Mouse (Mus musculus) intestine, embryonic 16.5 days (tissue): ENCODE data around the gene Wdr78. TPM values are rescaled to one million over a fixed set of nuclear protein-coding genes. Genes with fewer than 3 reads are reported as not detected.

Experiments used
- ATAC-seq: fragments of 200-750 bp; cut with Nextera tagmentation; 2 replicates; pipeline ENCODE4 v1.8.0; 2017; ENCODE audit warnings: moderate TSS enrichment, moderate library complexity
- H3K27ac ChIP-seq: fragments of 300-500 bp; sonication (generic); 2 replicates; pipeline ENCODE4 v1.5.1; 2014; ENCODE audit warnings: mild to moderate bottlenecking, low read length
- H3K27me3 ChIP-seq: fragments of 300-500 bp; sonication (generic); replicated peaks from 2 replicates; pipeline ENCODE4 v1.6.1; 2014; ENCODE audit warnings: low read length, control low read depth, mixed read lengths; ENCODE audit not compliant: control insufficient read depth, insufficient read depth
- H3K36me3 ChIP-seq: fragments of 300-500 bp; sonication (generic); 2 replicates; pipeline ENCODE4 v1.6.1; 2014; ENCODE audit warnings: low read length, control low read depth; ENCODE audit not compliant: control insufficient read depth, insufficient read depth
- H3K4me1 ChIP-seq: fragments of 300-500 bp; sonication (generic); 2 replicates; pipeline ENCODE4 v1.6.1; 2014; ENCODE audit warnings: low read length, control low read depth, mixed read lengths; ENCODE audit not compliant: control insufficient read depth, insufficient read depth
- H3K4me2 ChIP-seq: fragments of 300-500 bp; sonication (generic); 2 replicates; pipeline ENCODE4 v1.6.1; 2014; ENCODE audit warnings: low read depth, low read length, control low read depth
- H3K4me3 ChIP-seq: fragments of 300-500 bp; sonication (generic); 2 replicates; pipeline ENCODE4 v1.5.1; 2014; ENCODE audit warnings: mild to moderate bottlenecking, low read length
- H3K9ac ChIP-seq: fragments of 300-500 bp; sonication (generic); 2 replicates; pipeline ENCODE4 v1.6.1; 2014; ENCODE audit warnings: low read depth, low read length
- H3K9me3 ChIP-seq: fragments of 300-500 bp; sonication (generic); 2 replicates; pipeline ENCODE4 v1.6.1; 2016; ENCODE audit warnings: low read length, control low read depth; ENCODE audit not compliant: control insufficient read depth
- WGBS: fragments of 180-500 bp; shearing (Covaris S2); extraction: QIAGEN DNeasy Blood & Tissue Kit; methylation state at CpG from one replicate; pipeline ENCODE4 v1.1.7; 2014; 5-methylcytosine and 5-hydroxymethylcytosine counted together
- polyA plus RNA-seq: library from polyadenylated mRNA; unstranded; fragments of >200 nt; fragmentation: Nextera tagmentation; extraction: Ambion mirVana; gene quantifications from 2 replicates; pipeline ENCODE4 v1.2.1, GENCODE M21; 2015

Gene Wdr78
- polyA plus RNA-seq, 1 experiment from 2014 or later, result 1.7 TPM

DNA sequence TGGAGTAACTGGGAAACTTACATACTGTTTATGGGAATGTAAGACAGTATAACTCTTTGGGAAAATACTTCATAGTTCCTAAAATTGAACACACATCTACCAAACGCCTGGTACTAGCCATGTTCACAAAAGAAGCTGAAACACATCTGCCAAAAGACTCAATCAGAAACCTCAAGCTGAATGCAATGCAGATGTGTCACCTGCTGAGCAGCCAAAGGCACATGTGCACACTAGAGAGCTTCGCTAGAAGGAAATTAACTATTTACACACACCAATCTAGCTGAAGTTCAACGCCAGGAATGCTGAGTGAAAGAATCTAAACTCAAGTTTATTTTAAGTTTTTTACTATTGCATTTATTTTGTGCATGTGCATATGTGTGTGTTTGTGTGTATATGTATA is 43.7 kb downstream of the Wdr78 start:
- no peaks in the 10 kb centered on the region for H3K27me3 ChIP-seq
- H3K36me3 ChIP-seq, result no peaks in the 10 kb centered on the region
- H3K4me2 ChIP-seq, result no peak overlapping the region
- H3K27ac ChIP-seq, result no peak overlapping the region
- H3K4me3 ChIP-seq, result no peak overlapping the region
- 84% methylated on average over 3 of the region's 3 CpGs for WGBS
- ATAC-seq, result no peak
- H3K4me1 ChIP-seq, result no peaks in the 10 kb centered on the region
- no peaks in the 10 kb centered on the region for H3K9me3 ChIP-seq
- no peak overlapping the region for H3K9ac ChIP-seq

DNA sequence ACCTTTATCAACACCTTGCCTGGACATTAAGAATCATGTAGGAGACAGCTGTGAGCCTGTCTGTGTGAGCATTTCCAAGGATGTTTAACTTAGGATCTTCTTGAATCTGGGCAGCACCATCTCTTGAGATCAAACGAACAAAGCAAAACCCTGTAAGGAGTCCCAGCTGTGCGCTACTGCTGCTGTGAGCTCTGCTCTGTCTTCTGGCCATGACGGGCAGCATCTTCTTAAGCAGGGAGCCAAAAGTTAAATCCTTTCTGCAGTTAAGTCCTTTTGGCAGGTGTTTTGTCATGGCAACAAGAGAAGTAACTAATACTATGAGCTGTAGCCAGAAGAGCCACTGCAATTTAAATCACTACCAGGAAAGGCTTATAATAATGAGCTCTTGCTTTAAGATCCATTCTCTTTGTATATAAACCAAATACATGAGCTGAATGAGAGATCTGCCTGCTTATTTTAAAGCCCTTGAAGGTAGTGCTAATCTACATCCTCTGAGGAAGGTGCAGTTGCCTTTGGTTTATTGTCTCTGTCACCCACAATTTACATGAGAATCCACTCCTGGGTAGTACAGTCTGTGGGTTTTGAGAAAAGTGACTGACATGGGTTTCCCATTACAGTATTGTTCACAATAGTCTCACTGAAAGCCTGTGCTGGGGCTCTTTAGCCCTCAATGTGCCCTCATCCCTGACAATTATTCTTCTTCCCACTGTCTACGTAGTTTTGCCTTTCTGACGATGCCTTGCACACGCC is 46.3 kb downstream of the Wdr78 start:
- Histone ChIP-seq H3K36me3 (no peaks in the 10 kb centered on the region), H3K4me2 (no peak overlapping the region), H3K9me3 (no peaks in the 10 kb centered on the region), H3K4me3 (no peak overlapping the region), H3K27me3 (no peaks in the 10 kb centered on the region), H3K9ac (no peak overlapping the region), H3K27ac (no peak overlapping the region), H3K4me1 (no peaks in the 10 kb centered on the region)
- ATAC-seq, result no peak
- WGBS, result 63% methylated on average over 6 of the region's 6 CpGs

DNA sequence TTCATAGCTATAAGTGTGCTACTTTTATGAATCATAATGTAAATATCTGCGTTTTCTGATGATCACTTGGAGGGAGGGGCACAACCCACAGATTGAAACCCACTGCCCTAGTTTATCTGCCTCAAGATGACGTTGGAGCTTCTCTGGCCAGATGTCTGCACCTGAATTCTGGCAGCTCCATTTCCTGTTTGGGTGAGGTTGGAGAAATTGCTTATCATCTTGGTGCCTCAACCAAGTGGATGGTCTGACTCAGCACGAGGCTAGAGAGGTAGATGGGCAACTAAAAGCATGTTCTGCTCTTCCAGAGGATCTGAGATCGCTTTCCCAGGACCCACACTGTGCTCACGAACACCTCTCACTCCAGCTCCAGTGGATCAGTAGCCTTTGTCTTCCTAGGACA is 49.4 kb downstream of the Wdr78 start:
- H3K27me3 ChIP-seq, result no peaks in the 10 kb centered on the region
- no peak overlapping the region for H3K4me2 ChIP-seq
- H3K4me1 ChIP-seq, result no peaks in the 10 kb centered on the region
- no peak overlapping the region for H3K4me3 ChIP-seq
- H3K27ac ChIP-seq, result no peak overlapping the region
- ATAC-seq, result no peak
- WGBS, result 66% methylated on average over 5 of the region's 5 CpGs
- H3K36me3 ChIP-seq, result no peaks in the 10 kb centered on the region
- H3K9ac ChIP-seq, result no peak overlapping the region
- H3K9me3 ChIP-seq, result no peaks in the 10 kb centered on the region

DNA sequence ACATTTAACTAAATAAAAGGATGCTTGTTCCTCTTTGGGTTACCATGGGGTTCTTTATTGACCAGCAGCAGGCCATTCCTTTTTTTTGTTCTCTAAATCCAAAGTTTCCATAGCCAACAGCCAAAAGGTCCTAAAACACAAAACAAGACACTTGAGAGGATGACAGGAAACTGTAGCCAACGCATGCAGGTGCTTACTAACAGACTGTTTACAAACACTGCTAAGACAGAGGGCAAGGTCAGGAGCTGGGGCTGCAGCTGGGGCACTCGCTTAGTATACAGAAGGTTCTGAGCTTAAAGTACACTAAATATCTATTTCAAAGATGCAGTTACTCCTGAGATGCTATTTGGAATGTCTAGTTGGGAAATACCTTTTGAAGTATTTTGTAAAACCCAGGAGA is 49.9 kb downstream of the Wdr78 start:
- Histone ChIP-seq H3K4me2 (no peak overlapping the region), H3K27ac (no peak overlapping the region), H3K9ac (no peak overlapping the region), H3K9me3 (no peaks in the 10 kb centered on the region), H3K4me3 (no peak overlapping the region), H3K4me1 (no peaks in the 10 kb centered on the region), H3K36me3 (no peaks in the 10 kb centered on the region), H3K27me3 (no peaks in the 10 kb centered on the region)
- no peak for ATAC-seq
- WGBS, result 59% methylated on average over 2 of the region's 2 CpGs

DNA sequence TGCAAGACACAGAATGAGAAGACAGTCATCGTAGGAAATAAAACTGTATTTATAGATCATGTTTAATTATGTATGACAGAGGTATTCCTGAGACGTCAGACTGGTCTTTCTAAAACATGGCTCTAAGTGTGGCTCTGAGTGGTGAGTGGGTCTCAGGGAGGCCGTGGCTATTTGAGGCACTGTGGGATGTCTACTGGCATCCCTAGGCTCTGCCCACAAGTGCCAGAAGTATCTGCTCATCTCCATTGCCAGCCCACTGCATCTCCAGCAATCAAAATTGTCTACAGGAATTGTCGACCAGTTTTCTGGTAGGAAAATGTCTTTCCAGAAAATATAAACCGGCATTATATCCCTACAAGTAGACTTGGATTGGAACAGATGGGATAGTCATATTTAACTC is 57.4 kb downstream of the Wdr78 start:
- Histone ChIP-seq H3K4me1 (no peaks in the 10 kb centered on the region), H3K4me3 (no peak overlapping the region), H3K9me3 (no peaks in the 10 kb centered on the region), H3K27ac (no peak overlapping the region), H3K9ac (no peak overlapping the region), H3K27me3 (no peaks in the 10 kb centered on the region), H3K4me2 (no peak overlapping the region), H3K36me3 (no peaks in the 10 kb centered on the region)
- ATAC-seq, result no peak
- 85% methylated on average over 5 of the region's 5 CpGs for WGBS

DNA sequence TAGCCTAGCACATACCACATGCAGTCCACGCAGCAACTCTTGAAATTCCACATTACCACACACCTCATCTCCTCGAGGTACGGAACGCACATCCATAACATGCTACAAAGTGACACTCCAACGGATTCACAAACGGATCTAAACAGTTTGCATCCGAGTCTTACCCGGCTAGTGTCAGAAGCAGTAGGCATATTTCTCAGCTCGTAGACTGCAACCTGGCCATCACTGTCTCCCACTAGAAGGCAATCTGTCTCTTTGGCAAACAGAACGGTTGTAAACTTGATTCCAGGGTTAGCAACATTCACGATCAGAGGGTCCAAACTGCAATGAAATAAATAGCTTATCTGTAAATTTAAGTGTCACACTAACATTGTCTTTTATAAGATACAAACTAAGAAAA is 66.3 kb downstream of the Wdr78 start:
- Histone ChIP-seq H3K9me3 (no peaks in the 10 kb centered on the region), H3K27me3 (no peaks in the 10 kb centered on the region), H3K4me3 (no peak overlapping the region), H3K4me1 (no peaks in the 10 kb centered on the region), H3K36me3 (no peaks in the 10 kb centered on the region), H3K27ac (no peak overlapping the region), H3K4me2 (no peak overlapping the region), H3K9ac (no peak overlapping the region)
- WGBS, result 71% methylated on average over 11 of the region's 11 CpGs
- no peak for ATAC-seq

DNA sequence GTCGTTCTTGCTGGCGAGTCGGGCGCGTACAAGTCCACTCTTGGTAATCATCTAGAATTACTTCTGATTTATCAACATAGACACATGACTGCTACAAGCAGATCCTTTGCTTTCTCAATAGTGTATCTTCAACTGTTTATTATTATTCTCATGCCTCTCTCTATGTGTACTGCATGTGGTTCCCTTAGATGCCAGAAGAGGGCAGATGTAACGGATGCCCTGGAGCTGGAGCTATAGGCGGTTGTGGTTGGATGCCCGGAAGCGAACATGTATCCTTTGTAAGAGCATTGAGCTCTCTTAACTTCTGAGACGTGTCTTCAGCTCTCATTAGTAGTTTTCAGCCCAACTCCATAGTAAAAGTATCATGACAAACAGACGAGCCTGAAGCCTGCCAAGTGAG is 71.4 kb downstream of the Wdr78 start:
- no peak overlapping the region for H3K27ac ChIP-seq
- H3K36me3 ChIP-seq, result no peaks in the 10 kb centered on the region
- no peaks in the 10 kb centered on the region for H3K4me1 ChIP-seq
- no peak overlapping the region for H3K4me3 ChIP-seq
- H3K9ac ChIP-seq, result no peak overlapping the region
- no peaks in the 10 kb centered on the region for H3K27me3 ChIP-seq
- H3K4me2 ChIP-seq, result no peak overlapping the region
- 93% methylated on average over 11 of the region's 11 CpGs for WGBS
- no peak for ATAC-seq
- H3K9me3 ChIP-seq, result no peaks in the 10 kb centered on the region

DNA sequence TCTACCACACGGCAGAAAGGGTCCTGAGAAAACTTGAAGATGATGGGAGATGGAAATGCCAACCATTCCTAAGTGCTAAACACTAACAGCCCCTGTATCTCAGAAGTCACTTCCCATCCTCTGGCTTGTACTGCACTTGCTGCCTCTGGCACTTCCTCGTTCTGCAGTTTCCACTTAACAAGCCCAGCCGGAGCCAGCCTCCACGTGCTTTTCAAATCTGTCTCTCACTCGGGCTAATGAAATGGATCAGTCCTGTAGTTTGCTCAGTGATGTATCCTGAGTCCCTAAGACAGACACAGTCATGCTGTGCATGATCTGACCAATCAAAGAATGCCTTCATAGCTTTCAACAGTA is 74.5 kb downstream of the Wdr78 start:
- H3K4me2 ChIP-seq, result no peak overlapping the region
- 59% methylated on average over 5 of the region's 5 CpGs for WGBS
- ATAC-seq, result no peak
- no peak overlapping the region for H3K27ac ChIP-seq
- no peak overlapping the region for H3K4me3 ChIP-seq
- H3K27me3 ChIP-seq, result no peaks in the 10 kb centered on the region
- H3K9me3 ChIP-seq, result no peaks in the 10 kb centered on the region
- H3K36me3 ChIP-seq, result no peaks in the 10 kb centered on the region
- H3K4me1 ChIP-seq, result no peaks in the 10 kb centered on the region
- no peak overlapping the region for H3K9ac ChIP-seq

DNA sequence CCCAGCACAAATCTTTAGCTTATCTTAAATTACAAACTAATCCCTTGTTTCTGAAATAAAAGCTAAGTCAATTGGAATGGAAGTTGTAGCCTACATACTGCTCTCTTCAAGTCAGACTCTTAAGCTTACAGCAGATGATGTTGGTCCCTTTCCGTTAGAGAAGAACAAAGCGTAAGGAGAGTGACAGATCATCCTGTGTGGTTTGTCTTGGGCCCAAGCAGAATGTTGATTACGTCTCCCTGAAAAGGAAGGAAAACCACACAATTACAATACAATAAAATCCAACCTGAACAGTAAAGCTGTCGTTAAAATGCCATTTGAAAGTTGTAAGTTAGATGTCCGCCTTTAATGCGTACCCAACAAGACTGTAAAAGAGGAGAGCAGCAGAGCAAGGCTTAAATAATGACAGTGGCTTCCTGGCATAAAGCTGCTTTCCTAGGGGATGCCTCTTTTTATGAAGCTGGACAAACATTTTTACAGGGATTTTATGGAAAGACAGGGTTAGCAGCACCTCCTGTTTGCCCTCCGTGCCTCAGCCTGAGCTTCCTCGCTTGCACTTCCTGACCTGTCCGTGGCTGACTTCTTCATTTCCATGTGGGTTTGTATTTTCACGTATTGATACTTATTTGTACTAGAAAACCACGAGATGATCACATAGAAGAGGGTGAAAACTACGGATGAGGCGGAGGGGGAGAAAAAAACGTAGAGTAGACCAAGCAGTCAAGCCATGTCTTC is 75.1 kb downstream of the Wdr78 start:
- WGBS, result 73% methylated on average over 14 of the region's 14 CpGs
- H3K27ac ChIP-seq, result no peak overlapping the region
- H3K27me3 ChIP-seq, result no peaks in the 10 kb centered on the region
- H3K4me3 ChIP-seq, result no peak overlapping the region
- no peaks in the 10 kb centered on the region for H3K36me3 ChIP-seq
- no peaks in the 10 kb centered on the region for H3K4me1 ChIP-seq
- no peak overlapping the region for H3K9ac ChIP-seq
- ATAC-seq, result no peak
- H3K9me3 ChIP-seq, result no peaks in the 10 kb centered on the region
- H3K4me2 ChIP-seq, result no peak overlapping the region
